Mouse (Mus musculus) lung, adult 2 months (tissue): Measurements from ENCODE around the gene Hk2.

Source experiments
- CTCF ChIP-seq: fragments of 200-500 bp; IDR thresholded peaks from 2 replicates; pipeline ENCODE4 v1.5.1; 2011; ENCODE audit warnings: mild to moderate bottlenecking, low read length, control low read depth; ENCODE audit not compliant: insufficient read depth
- POLR2A ChIP-seq: fragments of 200-500 bp; IDR thresholded peaks from 2 replicates; pipeline ENCODE4 v1.6.1; 2011; ENCODE audit warnings: low read depth, mild to moderate bottlenecking, control low read depth, low read length, borderline replicate concordance; ENCODE audit errors: extremely low read depth

DNA sequence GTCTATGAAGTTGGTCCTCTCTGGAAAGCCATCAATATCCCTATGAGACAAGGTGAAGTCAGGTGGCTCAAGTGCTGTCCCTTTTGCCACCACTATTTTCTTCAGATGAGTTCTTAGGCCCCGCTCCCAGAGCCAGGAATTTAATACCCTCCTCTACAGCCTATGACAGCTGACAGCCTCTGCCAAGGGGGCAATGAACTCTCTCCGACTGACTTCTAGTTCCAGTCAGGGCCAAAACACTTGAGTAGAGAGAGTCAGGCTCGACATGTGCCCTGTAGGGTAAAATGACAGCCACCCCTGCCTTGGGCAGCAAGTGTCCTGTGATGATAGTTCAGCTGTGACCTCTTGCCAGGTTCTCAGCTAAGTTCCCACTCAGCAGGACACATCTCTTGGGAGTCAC, 32.7 kb upstream of the Hk2 start:
- TF ChIP-seq CTCF, result no peak
- TF ChIP-seq POLR2A, result no peak
